Mouse (Mus musculus) G1E (cell line): ENCODE measurements around the gene Plxna1.

Experiments used
- CTCF ChIP-seq: IDR thresholded peaks from 2 replicates; pipeline ENCODE4 v1.5.1; 2012; ENCODE audit warnings: low read depth, low read length, inconsistent platforms, mixed read lengths
- GATA1 ChIP-seq: IDR thresholded peaks from 2 replicates; pipeline ENCODE4 v1.6.1; 2012; ENCODE audit warnings: borderline replicate concordance, low read length, inconsistent platforms, mixed read lengths

DNA sequence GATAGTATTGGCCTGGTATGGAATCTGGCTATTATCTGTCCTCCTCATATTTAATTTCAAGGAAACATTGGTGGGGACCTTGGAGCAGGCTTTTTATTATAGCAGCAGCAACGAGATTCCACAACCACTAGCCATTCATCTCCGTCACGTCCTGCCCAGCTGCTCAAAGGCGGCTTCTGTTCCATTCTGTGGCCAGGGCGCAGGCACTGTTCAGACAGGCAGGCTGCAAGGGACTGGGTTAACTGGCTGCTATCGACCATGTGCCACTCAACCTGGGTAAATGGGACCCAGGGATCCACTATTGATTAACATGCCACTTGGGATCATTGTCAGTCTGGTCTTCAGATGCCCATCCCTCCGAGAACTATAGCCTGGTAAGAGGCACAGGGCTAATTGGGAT is 27.4 kb upstream of the Plxna1 start:
- TF ChIP-seq CTCF (no peak), GATA1 (no peak)
